Mouse (Mus musculus) lung, postnatal 14 days (tissue): ENCODE data around the gene Ppm1d.

Source experiments
- DNase-seq: peaks from one replicate; pipeline ENCODE4 v3.0.0; 2021

Ppm1d gene

DNA sequence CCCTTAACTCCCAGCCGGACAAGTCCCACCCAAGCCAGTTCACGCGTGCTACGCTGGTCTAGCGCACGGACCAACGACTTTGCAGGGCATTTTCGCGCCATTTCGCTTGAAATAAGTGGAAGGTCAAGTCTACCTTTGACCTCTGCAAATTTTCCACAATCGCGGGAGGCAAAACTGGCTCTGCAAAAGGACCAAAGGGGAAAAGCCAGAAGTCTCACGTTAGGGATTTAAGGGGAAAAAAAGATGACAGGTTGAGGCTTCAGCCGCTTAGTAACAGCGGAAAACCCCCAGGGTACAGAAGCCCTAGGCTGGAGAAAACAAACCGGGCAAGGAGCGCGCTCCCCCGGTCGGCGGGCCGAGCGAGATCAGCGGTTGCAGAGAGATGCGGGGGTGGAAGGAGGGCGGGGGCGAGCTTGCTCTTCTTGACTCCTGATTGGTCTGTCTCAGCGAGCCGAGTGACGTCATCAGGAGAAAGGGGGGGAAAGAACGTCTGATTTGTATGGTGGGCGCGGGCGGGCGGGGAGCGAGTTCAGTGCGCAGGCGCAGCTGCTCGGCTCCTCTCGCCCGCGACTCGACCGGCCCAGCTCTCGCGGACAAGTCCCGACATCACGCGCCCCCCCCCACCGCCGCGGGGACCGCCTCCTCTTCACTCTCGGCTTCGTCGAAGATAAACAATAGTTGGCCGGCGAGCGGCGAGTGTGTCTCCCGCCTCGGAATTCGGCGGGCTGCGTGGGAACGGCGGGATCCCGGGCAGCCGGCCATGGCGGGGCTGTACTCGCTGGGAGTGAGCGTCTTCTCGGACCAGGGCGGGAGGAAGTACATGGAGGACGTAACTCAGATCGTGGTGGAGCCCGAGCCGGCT is at the start of gene Ppm1d:
TSS of gene Ppm1d (plus strand) at position 532 of the 862 bp plus-strand sequence.
- peak; percentile 99 for DNase-seq

DNA sequence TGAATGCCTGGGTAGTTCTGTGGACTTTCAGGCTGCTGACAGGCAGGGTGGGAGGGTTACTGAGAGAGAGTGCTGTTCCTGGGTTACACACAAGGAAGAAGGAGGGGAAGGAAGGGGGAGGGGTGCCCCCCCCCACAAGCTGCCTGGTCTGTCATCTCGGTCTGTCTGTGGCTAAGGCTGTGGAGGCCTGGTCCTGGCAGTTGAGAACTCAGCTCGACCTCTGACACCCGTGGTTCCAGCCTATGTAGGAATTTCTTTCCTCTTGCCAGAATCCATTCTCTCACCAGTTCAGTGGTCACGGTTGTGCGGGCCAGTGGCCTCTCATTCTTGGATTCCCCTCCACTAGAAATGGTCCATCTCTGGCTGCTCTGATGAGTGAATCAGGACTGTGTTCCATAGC is 46.4 kb upstream of the Ppm1d start:
- DNase-seq: no peak

DNA sequence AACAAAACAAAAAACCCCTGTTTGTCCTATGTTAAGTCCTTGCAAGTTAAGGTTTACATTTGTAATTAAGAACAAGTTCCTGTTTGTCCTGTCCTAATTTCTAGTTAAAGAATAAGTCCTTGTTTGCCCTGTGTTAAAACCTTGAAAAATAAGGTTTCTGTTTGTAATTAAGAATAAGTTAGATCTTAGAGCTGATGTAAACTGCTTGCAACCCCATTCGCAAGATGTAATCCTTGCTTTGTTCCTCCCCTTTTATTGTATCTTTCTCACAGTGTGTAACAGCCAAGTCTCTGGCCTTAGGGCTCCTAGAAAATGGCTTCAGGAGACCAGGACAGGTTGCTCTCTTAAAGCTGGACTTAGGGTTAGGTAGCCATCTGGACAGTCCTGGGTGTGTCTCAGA is 43.7 kb upstream of the Ppm1d start:
- DNase-seq: no peak

DNA sequence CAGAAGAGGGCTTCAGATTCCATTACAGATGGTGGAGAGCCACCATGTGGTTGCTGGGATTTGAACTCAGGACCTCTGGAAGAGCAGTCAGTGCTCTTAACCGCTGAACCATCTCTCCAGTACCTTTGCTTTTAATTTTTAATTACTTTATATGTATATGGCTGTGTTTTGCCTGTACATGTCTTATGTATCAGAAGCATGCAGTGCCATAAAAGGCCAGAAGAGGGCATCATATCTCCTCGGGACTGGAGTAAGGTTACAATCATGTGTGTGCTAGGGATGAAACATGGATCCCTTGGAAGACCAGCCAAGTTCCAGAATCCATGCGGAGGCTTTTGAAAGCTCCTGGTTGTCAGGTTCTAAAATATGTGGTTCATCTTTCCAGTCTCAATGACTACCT is 40.4 kb upstream of the Ppm1d start:
- peak; percentile 73 for DNase-seq

DNA sequence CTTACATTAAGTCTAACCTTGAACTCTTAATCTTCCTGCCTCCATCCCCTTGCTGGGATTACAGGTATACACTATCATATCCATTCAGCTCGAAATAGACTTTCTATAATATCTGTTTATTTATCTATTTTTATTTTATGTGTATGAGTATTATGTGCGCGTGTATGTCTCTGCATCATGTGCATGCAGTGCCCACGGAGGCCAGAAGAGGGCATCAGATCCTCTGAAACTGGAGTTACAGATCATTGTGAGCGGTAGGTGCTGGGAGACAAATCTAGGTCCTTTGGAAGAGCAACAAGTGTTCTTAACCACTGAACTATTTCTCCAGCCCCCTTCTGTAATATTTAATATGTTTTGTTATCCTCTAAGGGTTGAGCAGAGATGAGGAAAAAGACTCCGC is 37.7 kb upstream of the Ppm1d start:
- DNase-seq: peak; percentile 15

DNA sequence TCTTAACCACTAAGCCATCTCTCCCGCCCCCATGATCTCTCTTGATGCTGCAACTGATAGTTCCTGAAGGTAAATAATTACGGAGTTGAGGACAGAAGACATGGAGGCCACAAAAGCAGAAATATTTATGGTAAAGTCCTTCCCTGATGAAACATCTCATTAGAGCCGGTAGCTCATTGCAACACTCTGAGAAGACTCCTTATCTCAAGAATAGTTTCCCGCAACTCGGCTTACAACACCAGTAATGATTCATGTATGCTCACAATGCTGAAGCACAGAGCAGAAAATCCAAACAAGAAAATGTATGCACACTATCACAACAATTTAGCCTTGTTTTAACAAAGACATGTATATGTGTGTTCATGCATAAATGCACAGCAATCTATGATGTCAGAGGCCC is 35.9 kb upstream of the Ppm1d start:
- no peak for DNase-seq

DNA sequence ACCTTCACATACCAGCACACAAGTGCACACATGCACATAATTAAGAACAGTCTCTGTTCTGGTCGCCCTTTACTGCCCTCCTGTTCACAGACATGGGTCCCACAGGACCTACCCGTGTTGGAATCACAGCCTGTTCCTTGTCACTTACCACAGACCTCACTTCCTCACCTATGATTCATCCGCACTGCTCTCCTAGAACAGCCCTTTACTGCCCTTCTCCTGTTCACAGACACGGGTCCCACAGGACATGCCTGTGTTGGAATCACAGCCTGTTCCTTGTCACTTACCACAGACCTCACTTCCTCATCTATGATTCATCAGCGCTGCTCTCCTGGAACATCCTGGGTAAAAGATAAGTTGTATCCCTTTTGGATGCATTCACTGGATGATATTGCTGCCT is 33.4 kb upstream of the Ppm1d start:
- DNase-seq: no peak

DNA sequence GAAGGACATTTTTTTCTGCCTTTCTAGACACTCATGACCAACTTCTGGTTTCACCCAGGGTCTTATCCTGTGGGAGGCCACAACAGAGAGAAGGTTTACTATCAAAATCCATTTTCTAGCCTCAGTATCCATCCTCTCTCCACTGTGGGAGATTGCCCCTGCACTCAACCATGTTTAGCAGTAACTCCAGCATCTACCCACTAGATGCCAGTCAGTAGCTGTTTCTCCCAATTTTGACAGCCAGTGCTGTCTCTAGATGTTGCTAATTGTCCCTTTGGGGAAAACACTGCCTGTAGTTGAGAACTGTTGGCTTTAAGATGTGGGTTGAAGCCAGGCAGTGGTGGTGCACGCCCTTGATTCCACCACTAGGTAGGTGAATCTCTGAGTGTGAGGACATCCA is 32.9 kb upstream of the Ppm1d start:
- DNase-seq: no peak

DNA sequence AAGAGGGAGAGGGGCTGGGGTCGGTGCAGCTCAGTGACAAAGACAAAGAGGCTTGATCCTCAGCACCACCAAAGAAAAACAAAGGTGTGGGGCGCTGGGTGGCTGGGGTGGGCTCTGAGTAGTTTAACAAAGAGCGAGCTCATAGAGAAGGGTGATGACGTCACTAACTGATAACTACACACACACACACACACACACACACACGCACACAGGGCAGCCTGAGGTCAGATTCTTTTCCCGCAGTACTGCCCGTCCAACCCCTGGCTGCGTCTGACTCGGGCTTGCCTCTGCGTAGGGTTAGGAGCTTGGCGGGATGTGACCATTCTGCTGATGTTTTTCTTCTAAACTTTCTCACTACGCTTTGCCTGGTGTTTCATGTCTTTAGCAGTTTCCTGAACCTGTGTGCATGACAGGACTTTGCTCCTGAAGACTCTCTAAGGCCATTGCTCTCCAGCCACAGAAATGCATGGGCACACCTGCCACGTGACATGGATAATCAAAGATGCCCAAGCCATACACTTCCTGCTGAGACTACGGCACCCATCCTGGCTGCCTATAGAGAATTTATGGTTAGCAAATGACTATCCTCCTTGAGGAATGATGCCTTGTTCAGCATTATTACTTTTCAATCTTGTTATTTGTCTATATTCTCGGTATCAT is 29.7 kb upstream of the Ppm1d start:
- DNase-seq: no peak

DNA sequence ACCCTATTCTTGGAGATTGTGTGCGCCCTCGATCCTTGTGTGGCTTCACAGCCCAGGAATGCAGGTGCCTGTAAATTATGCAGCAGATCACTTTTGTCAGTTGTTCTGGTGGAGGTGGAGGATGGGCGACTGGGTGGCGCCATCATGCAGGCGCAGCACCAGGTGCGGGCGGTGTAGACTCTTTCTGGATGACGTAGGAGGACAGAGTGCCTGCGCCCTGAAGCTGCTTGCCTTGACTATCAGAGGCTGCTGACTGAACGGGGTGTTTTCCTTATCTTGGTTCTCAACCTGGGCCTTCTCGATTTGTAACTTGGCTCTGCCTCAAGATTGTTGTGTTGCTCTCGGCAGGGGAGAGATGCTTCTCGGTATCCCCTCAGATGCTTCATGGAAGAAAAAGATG is 13.1 kb upstream of the Ppm1d start:
- no peak for DNase-seq

DNA sequence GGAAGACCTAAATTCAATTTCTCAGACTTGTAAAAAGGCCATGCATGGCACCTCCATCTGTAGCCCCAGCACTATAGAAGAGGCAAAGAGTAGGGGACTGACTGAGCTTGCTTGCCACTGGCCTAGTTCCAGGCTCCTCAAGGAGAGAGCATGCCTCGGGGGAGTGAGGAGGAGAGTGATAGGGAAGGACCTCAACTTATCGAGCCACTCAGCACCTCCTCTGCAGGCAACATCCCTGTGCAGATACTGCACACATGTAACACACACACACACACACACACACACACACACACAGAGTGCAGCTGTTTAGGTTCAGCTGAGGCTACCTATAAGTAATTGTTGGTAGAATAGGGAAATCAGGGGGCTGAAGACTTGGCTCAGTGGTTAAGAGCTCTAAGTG is 11.2 kb upstream of the Ppm1d start:
- no peak for DNase-seq

DNA sequence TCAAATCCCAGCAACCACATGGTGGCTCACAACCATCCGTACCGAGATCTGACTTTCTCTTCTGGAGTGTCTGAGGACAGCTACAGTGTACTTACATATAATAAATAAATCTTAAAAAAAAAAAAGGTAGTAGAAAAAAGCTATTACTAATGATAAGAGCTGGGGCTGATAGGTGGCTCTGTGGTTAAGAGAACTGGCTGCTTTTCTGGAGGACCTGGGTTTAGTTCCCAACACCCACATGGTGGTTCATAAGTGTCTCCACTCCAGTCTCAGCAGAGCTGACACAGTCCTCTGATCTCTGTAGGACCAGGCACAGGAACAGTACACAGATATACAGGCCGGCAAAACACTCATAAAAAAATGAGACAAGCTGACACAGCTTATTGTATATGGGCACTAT is 9.9 kb upstream of the Ppm1d start:
- DNase-seq: no peak

DNA sequence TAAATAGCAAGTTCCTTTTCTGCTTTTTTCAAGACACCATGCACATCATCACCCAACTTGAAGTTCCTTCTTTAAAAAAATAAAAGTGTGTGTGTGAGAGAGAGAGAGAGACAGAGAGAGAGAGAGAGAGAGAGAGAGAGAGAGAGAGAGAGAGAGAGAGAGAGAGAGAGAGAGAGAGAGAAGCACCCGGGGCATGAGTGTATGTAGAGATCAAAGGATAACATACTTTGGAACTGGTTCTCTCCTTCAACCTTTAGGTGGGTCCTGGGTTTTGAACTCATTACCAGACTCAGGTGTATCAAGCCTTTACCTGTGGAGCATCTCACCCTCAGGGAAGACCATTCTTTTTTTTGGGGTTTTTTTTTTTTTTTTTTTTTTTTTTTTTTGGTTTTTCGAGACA is 9.2 kb upstream of the Ppm1d start:
- no peak for DNase-seq

DNA sequence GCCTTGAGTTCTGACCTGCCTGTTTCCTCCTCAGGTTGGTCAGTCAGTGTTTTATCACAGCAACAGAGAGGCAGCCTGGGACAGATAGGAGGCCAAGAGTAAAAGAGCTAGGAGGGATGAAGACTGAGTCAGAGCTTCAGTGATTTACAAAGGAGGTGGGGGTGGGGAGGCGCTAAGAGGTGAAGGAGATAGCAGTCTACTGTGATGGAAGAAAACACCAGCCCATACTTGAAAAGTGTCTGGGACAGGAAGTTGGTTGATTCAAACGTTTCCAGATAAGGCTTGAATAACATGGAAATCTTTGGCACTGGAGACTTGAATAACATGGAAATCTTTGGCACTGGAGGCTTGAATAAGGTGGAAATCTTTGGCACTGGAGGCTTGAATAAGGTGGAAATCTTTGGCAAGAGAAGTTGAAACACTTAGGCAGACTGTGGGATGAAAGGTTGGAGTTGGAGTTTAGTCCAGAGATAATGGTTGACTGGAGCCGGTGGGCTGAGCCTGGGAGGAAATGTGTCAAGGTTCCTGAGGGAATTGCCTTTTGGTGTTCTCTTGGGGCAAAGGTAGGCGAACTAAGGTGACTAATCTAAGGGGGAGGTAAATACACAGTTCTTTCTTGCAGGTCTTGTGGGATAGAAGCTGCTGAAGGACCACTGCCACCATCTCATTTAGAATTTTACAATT is 4.3 kb upstream of the Ppm1d start:
- DNase-seq: no peak

DNA sequence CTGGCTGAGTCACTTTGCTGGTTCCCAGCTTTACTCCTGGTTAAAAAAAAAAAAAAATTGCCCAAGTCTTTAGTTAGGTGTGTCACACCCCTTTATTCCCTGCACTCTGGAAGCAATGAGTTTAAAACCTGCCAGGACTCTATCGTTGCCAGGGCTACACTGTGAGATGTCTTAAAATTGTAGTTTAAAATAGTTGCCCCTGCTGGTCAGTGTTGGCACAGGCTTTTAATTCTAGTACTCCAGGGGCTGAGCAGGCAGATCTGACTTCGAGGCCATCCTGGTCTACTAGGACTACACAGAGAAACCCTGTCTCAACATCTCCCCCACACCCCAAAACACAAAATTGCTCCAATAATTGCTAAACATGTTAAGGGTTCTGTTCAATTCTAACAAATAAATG is 2.2 kb upstream of the Ppm1d start:
- no peak for DNase-seq

DNA sequence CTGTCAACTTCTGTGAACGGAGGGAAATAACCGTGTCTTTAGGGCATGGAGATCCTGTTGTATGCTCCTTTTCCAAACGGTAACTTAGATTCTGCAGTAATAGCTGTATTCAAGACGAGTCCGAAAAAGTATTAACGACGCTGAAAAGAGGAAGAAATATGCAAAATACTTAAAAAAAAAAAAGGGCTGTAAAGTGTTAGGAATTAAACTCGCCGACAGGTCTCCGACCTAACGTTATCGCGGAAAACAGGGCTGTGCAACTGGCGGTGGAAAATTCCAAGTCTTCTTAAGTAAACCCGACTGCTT is 684 bp upstream of the Ppm1d start:
- no peak for DNase-seq

DNA sequence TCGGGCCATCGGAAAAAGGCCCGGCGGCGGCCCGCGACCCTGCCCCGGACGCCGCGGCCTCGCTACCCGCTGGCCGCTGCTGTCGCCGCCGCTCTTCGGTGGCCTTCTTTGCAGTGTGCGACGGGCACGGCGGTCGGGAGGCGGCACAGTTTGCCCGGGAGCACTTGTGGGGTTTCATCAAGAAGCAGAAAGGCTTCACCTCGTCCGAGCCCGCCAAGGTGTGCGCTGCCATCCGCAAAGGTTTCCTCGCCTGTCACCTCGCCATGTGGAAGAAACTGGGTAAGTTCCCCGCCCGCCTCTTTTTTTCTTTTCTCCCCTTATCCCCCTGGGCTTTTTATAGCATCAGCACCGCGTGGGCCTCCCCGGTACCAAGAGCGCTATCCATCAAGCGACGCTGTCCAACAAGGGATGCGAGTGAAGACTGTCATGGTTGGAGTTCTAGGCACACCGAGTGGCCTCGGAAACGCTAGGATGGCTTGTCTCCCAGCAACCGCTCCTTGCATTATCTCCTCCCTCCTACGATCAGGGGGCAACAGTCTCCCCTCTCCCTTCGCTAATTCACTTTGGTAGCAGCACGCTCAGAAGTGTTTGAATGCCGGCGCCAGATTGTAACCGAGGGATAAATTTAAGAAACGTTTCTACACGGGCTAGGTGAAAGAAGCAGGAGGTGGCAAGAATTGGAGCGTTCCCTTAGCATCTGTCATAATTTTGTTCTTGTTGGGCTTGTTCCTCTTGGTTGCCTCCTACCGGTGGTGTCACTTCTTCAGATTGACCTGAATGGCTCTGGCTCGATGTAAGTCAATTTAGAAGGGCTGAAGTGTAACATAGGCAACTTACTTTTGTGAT is 824 bp downstream of the Ppm1d start:
- DNase-seq: peak; percentile 39

DNA sequence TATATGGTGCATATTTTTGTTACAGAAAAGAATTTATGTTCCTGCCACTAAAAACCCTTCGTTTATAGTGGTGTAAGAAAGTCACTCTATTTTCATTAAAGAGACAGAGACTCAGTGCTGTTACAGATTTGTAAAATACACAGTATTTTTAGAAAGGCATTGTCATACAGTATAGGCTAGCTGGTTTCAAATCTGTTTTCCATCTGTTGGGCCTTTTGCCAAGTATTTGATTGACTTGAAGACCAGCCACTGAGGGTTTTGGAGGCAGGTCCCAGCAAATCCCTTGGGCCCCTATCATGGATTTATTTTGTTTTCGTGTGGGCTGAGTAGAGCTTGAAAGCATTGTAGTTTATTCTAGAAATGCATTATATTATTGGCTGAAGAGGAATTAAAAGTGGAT is 1.8 kb downstream of the Ppm1d start:
- peak; percentile 72 for DNase-seq

DNA sequence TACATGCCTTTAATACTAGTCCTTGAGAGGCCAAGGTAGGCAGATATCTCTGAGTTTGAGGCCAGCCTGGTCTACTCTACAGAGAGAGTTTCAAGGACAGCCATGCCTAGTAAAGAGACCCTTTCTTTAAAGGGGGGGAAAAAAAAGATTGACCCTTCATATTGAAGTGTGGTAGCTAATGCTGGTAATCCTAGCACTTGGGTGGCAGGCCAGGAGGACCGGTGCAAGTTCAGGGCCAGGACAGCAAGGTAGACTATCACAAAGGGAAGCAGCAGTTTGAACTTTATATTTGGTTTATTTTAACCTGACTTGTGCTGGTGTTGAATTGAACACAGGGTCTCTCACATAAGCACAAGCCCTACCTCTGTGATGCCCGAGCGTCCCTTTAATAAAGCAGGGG is 2.3 kb downstream of the Ppm1d start:
- DNase-seq: no peak

DNA sequence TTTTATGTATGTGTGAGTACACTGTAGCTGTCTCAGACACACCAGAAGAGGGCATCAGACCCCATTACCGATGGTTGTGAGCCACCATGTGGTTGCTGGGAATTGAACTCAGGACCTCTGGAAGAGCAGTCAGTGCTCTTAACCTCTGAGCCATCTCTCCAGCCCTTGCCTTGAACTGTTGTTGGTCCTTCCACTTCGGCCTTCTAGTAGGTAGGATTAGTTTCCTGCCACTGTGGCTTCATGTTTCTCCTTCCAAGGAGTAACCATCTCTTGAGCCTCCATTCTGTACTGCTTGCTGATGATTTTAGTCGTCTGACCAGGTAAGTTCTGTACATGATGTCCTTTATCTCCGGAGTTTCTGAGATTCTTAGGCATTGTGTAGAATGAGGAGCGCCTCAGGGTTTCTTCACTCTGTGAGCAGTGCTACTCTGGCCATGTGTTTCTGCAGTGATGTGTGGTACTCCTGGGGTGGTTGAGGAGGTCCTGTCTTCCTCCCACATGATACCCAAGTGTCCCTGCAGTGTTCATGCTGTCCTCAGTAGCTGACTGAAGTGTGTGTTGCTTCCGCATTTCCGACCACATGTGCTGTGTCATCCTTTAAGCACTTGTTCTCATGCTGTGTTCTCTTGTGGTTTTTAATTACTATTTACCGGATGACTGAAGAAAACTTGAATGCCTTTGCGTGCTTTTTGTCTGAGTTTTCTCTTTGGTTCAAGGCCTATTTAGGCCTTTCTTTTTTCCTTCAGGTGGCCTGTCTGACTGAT is 12.7 kb downstream of the Ppm1d start:
- DNase-seq: no peak

DNA sequence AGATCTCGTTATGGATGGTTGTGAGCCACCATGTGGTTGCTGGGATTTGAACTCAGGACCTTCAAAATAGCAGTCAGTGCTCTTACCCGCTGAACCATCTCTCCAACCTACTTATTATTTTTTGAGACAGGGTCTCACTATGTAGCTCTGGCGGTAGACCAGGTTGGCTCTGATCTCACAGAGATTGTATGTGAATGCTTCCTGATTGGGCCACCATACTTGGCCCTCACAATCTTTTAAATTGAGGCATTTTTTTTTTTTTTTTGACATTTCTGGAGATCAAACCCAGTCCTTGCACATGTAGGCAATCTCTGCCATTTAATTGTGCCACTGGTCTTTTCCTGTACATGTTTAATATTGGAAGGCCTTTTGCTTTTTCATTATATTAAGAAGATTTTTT is 17.7 kb downstream of the Ppm1d start:
- no peak for DNase-seq

DNA sequence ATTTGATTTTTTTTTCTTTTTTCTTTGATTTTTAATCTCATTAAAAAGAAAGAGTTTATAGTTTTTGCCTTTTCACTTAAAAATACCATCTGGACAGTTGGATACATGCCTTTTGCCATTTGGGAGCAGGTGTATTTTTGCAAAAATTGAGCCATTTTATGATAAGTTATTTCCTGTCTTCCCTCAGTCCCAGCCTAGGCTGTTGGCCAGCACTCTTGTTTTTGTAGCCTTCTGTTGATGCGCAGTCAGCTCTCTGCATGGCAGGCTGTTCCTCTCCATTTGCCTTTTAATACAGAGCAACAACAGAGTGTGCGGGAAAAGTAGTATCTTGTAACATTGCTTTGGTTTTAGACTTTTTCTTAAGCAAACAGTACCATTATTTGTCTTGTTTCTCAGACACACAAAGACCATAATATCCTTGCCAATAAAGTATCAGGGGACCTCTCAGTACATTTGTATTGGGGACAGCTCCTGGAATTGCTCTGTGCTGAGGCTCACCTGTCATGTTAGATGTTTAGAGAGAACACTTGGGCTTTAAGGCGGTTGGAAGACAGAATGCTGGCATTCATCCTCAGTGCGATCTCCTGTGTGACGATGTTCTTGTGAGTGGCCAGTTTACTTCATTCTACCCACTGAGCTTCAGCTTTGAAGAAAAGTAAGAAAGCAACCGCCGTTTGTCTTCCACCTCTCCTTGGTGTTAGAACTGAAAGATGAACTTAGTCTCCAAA is 18.3 kb downstream of the Ppm1d start:
- DNase-seq: no peak
